Mouse (Mus musculus): ENCODE data around the gene Antxrl.
A peak's percentile ranks its signal among the peaks of the same experiment; 100 is the strongest.

Gene Antxrl

DNA sequence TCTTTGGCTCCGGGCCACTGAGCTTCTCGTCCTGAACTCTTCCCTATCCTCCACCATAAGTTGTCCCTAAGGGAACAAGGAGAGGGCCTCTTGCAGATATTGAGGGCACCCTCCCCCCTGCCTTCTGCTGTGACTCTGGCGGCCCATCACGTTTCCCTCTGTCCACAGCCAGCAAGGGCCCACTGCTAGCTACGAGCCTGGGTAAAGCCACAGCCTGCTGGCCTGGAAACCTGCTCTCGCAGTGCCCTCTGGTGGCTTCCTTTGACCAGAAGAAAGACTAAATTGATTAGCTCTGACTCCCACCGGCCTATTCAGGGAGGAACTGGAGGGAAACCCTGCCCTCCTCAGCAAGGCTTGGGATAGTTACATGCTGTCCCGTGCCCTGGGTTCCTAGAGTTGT is 52.4 kb downstream of the Antxrl start:
- DNase-seq = no peak

DNA sequence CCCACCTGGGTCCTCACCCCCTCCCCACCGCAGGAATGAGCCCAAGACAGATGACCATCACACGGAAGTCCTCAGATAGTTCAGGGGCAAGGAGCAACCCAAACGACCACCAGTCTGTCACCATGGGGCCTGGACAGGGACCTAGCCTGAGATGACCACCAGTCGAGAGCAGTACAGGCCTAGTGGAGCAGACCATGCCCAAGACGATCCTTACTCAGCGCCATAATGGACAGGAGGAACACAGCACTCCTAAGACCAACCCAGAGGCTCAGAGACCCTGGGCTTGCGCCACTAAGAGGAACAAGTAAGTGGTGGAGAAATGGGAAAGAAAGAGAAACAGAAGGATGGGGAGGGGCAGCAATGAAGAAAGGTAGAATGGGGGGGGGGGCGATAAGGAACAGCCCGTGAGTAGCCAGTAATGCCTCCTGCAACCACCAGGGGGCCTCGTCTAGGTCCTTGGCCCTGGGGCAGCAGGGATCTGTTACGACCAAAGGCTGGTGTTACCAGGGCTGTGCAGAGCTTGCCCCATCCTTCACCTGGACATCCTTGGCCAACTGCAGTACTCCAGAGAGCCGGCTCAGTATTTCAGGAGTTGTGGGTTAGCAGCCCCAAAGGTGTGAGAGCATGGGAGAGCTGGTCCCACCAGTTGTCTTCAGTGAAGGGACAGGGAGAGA is 54.0 kb downstream of the Antxrl start:
- DNase-seq = peak; percentile 13 to 32

DNA sequence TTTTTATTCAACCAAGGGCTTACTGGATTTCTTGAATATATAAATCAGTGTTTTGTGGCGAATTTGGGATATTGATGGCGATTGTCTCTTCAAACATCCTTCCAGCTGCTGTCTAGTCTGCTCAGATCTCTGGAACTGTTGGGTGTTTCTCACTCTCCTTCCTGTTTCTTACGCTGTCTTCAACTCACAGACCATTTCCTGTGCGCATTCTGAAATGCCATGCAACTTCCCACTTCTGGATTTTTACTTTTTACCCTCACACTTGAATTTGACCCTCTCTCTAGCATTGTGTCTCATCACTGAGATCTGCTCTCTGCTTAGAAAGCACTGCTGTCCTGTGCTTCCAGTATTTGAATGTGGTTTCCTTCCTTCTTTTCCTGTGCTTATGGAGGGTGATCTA is 55.1 kb downstream of the Antxrl start:
- no peak for DNase-seq

DNA sequence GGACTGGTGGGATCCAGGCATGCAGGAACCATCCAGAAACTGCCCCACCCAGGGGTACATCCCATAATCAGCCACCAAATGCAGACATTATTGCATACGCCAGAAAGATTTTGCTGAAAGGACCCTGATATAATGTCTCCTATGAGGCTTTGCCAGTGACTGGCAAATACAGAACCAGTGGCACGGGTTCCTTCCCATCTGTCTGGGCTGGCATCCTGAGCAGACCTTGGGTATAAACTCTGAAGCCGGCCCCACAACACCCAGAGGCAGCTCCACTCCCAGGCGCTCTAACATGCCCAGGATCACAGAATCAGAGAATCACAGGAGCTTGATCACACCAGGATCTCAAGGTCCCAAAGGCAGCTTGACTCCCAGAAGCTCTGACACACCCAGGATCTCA is 61.8 kb downstream of the Antxrl start:
- DNase-seq = no peak

DNA sequence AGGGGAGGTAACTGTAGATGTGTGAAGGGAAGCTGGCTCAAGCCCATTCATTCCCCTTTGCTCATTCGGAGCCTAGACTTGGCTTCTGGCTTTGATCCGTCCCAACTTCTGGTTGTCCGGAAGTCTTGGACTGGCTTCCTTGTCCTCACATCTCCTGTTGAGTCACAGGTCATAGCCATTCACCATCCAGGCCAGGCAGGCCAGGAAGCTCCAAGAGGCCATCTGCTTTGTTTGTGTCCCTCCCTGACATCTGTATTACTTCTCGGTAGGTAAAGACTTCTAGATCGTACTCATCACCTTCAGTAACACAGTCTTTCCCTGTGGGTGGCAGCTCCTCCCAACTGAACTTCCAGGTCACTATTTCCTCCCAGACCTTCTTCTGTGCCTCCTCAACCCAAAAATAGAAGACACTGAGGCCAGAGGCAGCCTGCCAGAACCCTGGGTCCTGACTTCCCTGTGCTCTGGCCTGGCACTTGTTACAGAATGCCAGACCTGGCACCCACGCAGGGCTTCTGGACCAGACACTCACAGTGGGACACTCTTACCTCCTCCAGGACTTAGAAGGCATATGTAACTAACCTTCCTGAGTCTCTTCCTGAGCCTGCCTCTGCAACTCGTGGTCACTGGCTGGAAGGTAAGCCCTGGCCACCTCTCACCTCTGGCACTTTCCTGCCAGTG is 66.7 kb downstream of the Antxrl start:
- DNase-seq = no peak

DNA sequence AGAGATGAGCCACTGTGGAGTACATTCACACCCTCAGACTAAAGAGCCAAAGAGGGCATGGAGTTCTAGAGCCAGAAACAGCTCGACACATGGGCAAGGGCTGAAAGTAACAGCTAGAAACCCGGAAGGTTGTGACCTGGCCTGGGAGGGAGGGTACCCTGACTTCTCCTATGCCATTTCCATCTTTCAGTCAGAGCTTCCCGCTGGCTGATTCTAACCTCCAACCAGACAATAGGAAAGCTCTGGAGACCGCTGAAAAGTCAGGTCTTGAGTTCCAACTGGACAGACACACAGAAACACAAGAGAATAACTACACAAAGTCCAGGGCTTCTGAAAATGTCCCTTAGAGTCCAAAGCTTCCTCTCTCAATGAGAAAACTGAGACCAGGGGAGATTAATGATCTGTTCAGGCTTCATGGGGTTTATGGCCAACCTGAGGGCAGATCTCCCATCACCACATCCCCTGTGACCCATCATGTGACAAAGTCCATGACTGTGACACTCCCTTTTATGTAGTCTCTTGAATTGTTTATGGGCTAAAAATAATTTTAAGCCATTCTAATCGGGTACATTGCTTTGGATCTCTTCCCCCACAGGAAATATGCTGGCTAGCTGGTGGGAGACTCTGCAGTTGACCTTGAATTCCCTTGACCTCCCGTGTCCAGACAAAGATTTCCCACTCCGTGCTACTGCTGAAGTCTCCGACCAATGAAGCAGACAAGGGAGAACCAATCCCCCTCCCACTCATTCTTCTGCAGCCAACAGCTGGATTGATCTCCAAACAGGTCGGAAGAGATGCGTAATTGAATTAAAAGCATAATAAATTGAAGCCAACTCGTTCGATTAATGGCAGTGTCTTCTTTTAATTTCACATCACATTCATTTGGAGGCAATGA is 67.8 kb downstream of the Antxrl start:
- DNase-seq = no peak

DNA sequence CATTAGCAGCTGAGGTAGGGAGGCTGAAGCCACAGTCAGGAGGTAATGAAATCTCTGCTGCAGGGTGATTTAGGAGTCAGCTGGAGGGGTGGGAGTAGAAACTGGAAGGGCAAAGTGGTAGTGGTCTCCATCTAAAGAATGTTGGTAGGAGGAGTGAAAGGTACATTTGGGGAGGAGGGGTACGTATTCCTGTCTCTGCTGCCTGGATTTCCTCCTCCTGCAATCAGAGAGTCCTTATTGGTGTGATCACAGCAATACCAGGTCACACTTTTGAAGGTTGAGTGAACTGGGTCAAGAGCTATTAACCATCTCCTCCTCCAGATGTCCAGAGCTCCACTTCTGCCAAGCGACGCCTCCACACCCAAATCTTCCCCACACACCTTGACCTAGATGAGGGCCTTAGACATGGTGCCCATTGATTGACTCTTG is 68.4 kb downstream of the Antxrl start:
- no peak for DNase-seq

DNA sequence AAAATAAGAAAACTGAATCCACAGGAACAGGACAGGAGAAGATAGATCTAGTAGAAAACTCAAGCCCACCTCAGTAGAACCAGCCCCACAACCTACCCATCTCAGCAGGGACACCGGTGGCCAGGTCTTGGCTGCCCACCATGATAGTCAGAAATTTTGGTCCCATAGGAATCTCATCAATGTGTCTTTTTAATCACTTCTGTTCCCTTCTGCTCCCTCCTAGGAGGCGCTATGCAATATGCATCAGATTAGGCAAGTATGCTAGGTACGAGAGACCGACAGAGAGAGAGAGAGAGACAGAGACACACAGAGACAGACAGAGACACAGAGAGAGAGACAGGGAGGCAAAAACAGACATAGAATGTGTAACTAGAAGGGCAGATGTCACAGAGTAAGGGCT is 69.2 kb downstream of the Antxrl start:
- DNase-seq = no peak
